Mouse (Mus musculus): ENCODE measurements around the gene Mavs. TPM values are rescaled to one million over a fixed set of nuclear protein-coding genes. Genes with fewer than 3 reads are reported as not detected.

Mavs gene
- polyA plus RNA-seq, 1 experiment from 2014 or later, result 31.8 TPM

- WGBS, result 40% methylated on average over 5 of the region's 5 CpGs
- peaks cover 17% of the 10 kb centered on the region for H3K4me1 ChIP-seq (replicated peaks; ENCODE audit: insufficient read depth, low read length)
- H3K4me2 ChIP-seq (ENCODE audit: low read length), result 0 out of 2 replicates have a peak overlapping the region, but pooled peaks have one; percentile 8
- H3K4me3 ChIP-seq (replicated peaks; ENCODE audit: low read depth, low read length), result no peak overlapping the region
- H3K9me3 ChIP-seq (replicated peaks; ENCODE audit: low read length), result no peaks in the 10 kb centered on the region
- no peaks in the 10 kb centered on the region for H3K27me3 ChIP-seq (ENCODE audit: insufficient read depth, low read length)
- ATAC-seq (replicated peaks; ENCODE audit: low FRiP score, low read depth) (no peak), DNase-seq (ENCODE audit: low spot score) (no peak)
- H3K36me3 ChIP-seq (ENCODE audit: insufficient read depth, low read length), result peaks cover 31% of the 10 kb centered on the region
- TF ChIP-seq CTCF (IDR thresholded peaks at IDR 0.05; ENCODE audit: low read depth), result no peak
- no peak overlapping the region for H3K9ac ChIP-seq (ENCODE audit: low read depth, low read length)
- H3K27ac ChIP-seq, result peak overlapping the region; percentile 76
Observed at GRCm38 (mm10) chr2:131189521-131190309, 44.1 kb upstream of the Mavs start.

DNA sequence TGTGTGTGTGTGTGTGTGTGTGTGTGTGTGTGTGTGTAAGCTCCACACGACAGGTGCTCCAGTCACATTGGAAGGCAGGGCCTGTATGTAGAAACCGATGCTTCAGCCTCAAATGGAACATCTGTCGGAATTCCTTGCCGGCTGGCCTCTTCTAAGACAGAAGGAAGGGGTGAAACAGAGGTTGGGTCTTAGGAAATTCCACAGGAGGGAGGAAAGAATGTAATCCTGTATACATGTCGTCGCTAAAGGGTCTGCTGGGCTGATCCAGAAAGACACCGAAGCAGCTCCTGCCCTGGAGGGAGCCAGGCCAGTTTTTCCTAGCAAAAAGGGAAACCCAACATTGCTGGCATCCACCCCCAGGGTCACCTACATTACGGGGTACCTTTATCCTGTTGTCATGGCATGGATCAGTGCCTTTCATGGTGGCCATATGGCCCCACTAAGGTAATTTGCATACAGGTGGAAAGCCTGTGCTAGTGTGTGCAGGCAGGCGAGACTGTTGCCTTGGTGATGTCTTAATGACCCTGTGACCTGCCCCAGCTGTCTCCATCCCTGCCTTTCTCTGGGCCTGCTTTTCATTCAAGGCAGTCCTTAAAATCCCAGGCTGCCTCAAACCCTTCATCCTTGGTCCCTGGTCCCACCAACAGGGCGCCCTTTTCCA is 43.4 kb upstream of the Mavs start:
- peaks cover 36% of the 10 kb centered on the region for H3K36me3 ChIP-seq (ENCODE audit: insufficient read depth, low read length)
- peak overlapping the region; percentile 76 for H3K27ac ChIP-seq
- no peak overlapping the region for H3K4me3 ChIP-seq (replicated peaks; ENCODE audit: low read depth, low read length)
- no peak overlapping the region for H3K4me2 ChIP-seq (ENCODE audit: low read length)
- DNase-seq (ENCODE audit: low spot score), result peak; percentile 82
- peak; percentile 81 for ATAC-seq (replicated peaks; ENCODE audit: low FRiP score, low read depth)
- no peaks in the 10 kb centered on the region for H3K27me3 ChIP-seq (ENCODE audit: insufficient read depth, low read length)
- peaks cover 17% of the 10 kb centered on the region for H3K4me1 ChIP-seq (replicated peaks; ENCODE audit: insufficient read depth, low read length)
- TF ChIP-seq CTCF (IDR thresholded peaks at IDR 0.05; ENCODE audit: low read depth), result no peak
- H3K9me3 ChIP-seq (replicated peaks; ENCODE audit: low read length), result no peaks in the 10 kb centered on the region
- 23% methylated on average over 10 of the region's 10 CpGs for WGBS
- H3K9ac ChIP-seq (ENCODE audit: low read depth, low read length), result no peak overlapping the region

GRCm38 (mm10) chr2:131191005-131191390 is 42.9 kb upstream of the Mavs start:
- no peak overlapping the region for H3K4me2 ChIP-seq (ENCODE audit: low read length)
- ATAC-seq (replicated peaks; ENCODE audit: low FRiP score, low read depth), result no peak; the same call in 1 of the 2 replicates
- 67% methylated on average over 7 of the region's 7 CpGs for WGBS

GRCm38 (mm10) chr2:131196606-131197316 is 37.1 kb upstream of the Mavs start:
- no peak for ATAC-seq (replicated peaks; ENCODE audit: low FRiP score, low read depth)
- 92% methylated on average over 16 of the region's 16 CpGs for WGBS
- Histone ChIP-seq H3K9me3 (replicated peaks; ENCODE audit: low read length) (no peaks in the 10 kb centered on the region), H3K4me2 (ENCODE audit: low read length) (no peak overlapping the region), H3K4me3 (replicated peaks; ENCODE audit: low read depth, low read length) (no peak overlapping the region), H3K27ac (no peak overlapping the region), H3K9ac (ENCODE audit: low read depth, low read length) (no peak overlapping the region), H3K4me1 (replicated peaks; ENCODE audit: insufficient read depth, low read length) (no peaks in the 10 kb centered on the region), H3K27me3 (ENCODE audit: insufficient read depth, low read length) (no peaks in the 10 kb centered on the region), H3K36me3 (ENCODE audit: insufficient read depth, low read length) (peaks cover 47% of the 10 kb centered on the region)
- no peak for DNase-seq (ENCODE audit: low spot score)
- no peak for TF ChIP-seq CTCF (IDR thresholded peaks at IDR 0.05; ENCODE audit: low read depth)

More at GRCm38 (mm10) chr2:131191005-131191390, 42.9 kb upstream of the Mavs start:
- no peak for DNase-seq (ENCODE audit: low spot score)
- no peaks in the 10 kb centered on the region for H3K27me3 ChIP-seq (ENCODE audit: insufficient read depth, low read length)
- H3K27ac ChIP-seq, result peak overlapping the region; percentile 76
- H3K4me3 ChIP-seq (replicated peaks; ENCODE audit: low read depth, low read length), result no peak overlapping the region
- no peaks in the 10 kb centered on the region for H3K9me3 ChIP-seq (replicated peaks; ENCODE audit: low read length)
- no peak for TF ChIP-seq CTCF (IDR thresholded peaks at IDR 0.05; ENCODE audit: low read depth)
- H3K9ac ChIP-seq (ENCODE audit: low read depth, low read length), result no peak overlapping the region
- H3K36me3 ChIP-seq (ENCODE audit: insufficient read depth, low read length), result peaks cover 36% of the 10 kb centered on the region
- H3K4me1 ChIP-seq (replicated peaks; ENCODE audit: insufficient read depth, low read length), result peaks cover 17% of the 10 kb centered on the region

DNA sequence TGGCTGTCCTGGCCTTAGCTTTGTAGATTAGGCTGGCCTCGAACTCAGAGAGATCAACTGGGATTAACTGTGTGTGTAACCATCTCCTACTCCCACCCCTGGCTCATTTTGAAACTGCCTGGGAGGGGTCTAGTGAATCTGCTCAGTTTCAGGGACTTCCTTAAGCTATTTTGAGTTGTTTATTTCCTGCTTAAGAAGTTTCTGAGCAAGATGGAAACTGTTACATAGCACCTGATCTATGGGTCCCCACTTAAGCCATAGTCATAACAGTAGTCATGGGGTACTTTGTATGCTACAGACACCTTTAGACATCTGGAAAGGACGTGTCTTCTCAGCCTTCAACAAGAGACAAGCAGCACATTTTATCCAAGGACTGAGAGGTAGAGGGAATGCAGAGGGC is 33.2 kb upstream of the Mavs start:
- Histone ChIP-seq H3K27ac (no peak overlapping the region), H3K36me3 (ENCODE audit: insufficient read depth, low read length) (peaks cover 14% of the 10 kb centered on the region; the same call in 1 of the 2 replicates), H3K4me1 (replicated peaks; ENCODE audit: insufficient read depth, low read length) (0 out of 2 replicates have a peak, but pooled peaks cover 4% of the 10 kb centered on the region), H3K4me3 (replicated peaks; ENCODE audit: low read depth, low read length) (no peak overlapping the region), H3K27me3 (ENCODE audit: insufficient read depth, low read length) (no peaks in the 10 kb centered on the region), H3K9me3 (replicated peaks; ENCODE audit: low read length) (no peaks in the 10 kb centered on the region), H3K4me2 (ENCODE audit: low read length) (no peak overlapping the region), H3K9ac (ENCODE audit: low read depth, low read length) (no peak overlapping the region)
- DNase-seq (ENCODE audit: low spot score) (no peak), ATAC-seq (replicated peaks; ENCODE audit: low FRiP score, low read depth) (no peak)
- no peak for TF ChIP-seq CTCF (IDR thresholded peaks at IDR 0.05; ENCODE audit: low read depth)
- 82% methylated on average over 2 of the region's 2 CpGs for WGBS

- Histone ChIP-seq H3K27me3 (ENCODE audit: insufficient read depth, low read length) (no peaks in the 10 kb centered on the region), H3K9ac (ENCODE audit: low read depth, low read length) (no peak overlapping the region), H3K27ac (no peak overlapping the region), H3K36me3 (ENCODE audit: insufficient read depth, low read length) (peaks cover 14% of the 10 kb centered on the region; the same call in 1 of the 2 replicates), H3K4me1 (replicated peaks; ENCODE audit: insufficient read depth, low read length) (0 out of 2 replicates have a peak, but pooled peaks cover 4% of the 10 kb centered on the region), H3K4me3 (replicated peaks; ENCODE audit: low read depth, low read length) (no peak overlapping the region), H3K4me2 (ENCODE audit: low read length) (no peak overlapping the region), H3K9me3 (replicated peaks; ENCODE audit: low read length) (no peaks in the 10 kb centered on the region)
- 97% methylated on average over 3 of the region's 3 CpGs for WGBS
- DNase-seq (ENCODE audit: low spot score) (no peak), ATAC-seq (replicated peaks; ENCODE audit: low FRiP score, low read depth) (no peak)
- TF ChIP-seq CTCF (IDR thresholded peaks at IDR 0.05; ENCODE audit: low read depth), result no peak
Observed at GRCm38 (mm10) chr2:131201262-131201661, 32.6 kb upstream of the Mavs start.
